Mouse (Mus musculus): ENCODE data around the gene Kcnj10. TPM values are rescaled to one million over a fixed set of nuclear protein-coding genes. Genes with fewer than 3 reads are reported as not detected.

Kcnj10 gene
- total RNA-seq, 2 experiments from 2014 or later, result 0.46 to 0.56 TPM

Other genes with a start within 250 kb of the Kcnj10 start
- 100 to 1,000 TPM; 112 to 147 TPM for gene Pex19, start 214.5 kb upstream of the Kcnj10 start, total RNA-seq (2021)
- gene Dcaf8, start 193.1 kb upstream of the Kcnj10 start, total RNA-seq (2021), result 100 to 1,000 TPM; 108 to 143 TPM
- 10 to 100 TPM; 53.9 to 62.1 TPM for gene Pea15a, start 134.4 kb upstream of the Kcnj10 start, total RNA-seq (2021)
- under 1 TPM in 1 of 2 experiments, not detected in 1; 0.46 TPM for gene Casq1, start 121.3 kb upstream of the Kcnj10 start, total RNA-seq (2021)
- 1 to 10 TPM in 1 of 2 experiments, under 1 TPM in 1; 0.53 to 1.4 TPM for gene Atp1a4, start 82.8 kb upstream of the Kcnj10 start, total RNA-seq (2021)
- gene Igsf8, start 79.6 kb upstream of the Kcnj10 start, total RNA-seq (2021), result 10 to 100 TPM; 24.9 to 39.2 TPM
- gene Atp1a2, start 43.1 kb upstream of the Kcnj10 start, total RNA-seq (2021), result 100 to 1,000 TPM; 134 to 155 TPM
- gene Kcnj9, start 11.9 kb upstream of the Kcnj10 start, total RNA-seq (2021), result under 1 TPM in 1 of 2 experiments, not detected in 1; 0.23 TPM
- gene Pigm, start 35.3 kb downstream of the Kcnj10 start, total RNA-seq (2021), result 10 to 100 TPM; 11.2 to 13.2 TPM
- gene Slamf9, start 134.1 kb downstream of the Kcnj10 start, total RNA-seq (2021), result 1 to 10 TPM; 2.3 to 4.5 TPM
- gene Igsf9, start 140.6 kb downstream of the Kcnj10 start, total RNA-seq (2021), result 1 to 10 TPM; 1.6 to 1.8 TPM
- 10 to 100 TPM; 90.5 to 91.7 TPM for gene Tagln2, start 158.8 kb downstream of the Kcnj10 start, total RNA-seq (2021)
- under 1 TPM; 0.30 to 0.89 TPM for gene Cfap45, start 179.6 kb downstream of the Kcnj10 start, total RNA-seq (2021)
- gene Vsig8, start 214.7 kb downstream of the Kcnj10 start, total RNA-seq (2021), result under 1 TPM in 1 of 2 experiments, not detected in 1; 0.16 TPM
- gene Slamf8, start 249.4 kb downstream of the Kcnj10 start, total RNA-seq (2021), result under 1 TPM; 0.40 to 0.50 TPM